Mouse (Mus musculus) left cerebral cortex, postnatal 25 days (tissue): ENCODE measurements at regions not wholly inside any gene's neighbourhood (a gene's known extent, or its start where the extent isn't known, plus 50 kb on each side); places are given as distances from the start of the nearest gene placed in this dataset.
A peak's percentile ranks its signal among the peaks of the same experiment; 100 is the strongest.
"Not testable (repeated sequence)": the region's sequence is repeated elsewhere in the genome, so short reads cannot be mapped to it uniquely, and the experiment has no call there.

Experiments
- DNase-seq, 2 experiments: peaks; one replicate each; pipeline ENCODE4 v3.0.0; 2022; ENCODE audit warnings: low spot score in 2 of 2, mixed read lengths in 1 of 2
- intact Hi-C: fragments of 180-260 bp; cut with DNase I; formaldehyde crosslinking; loops from one replicate; pipeline ENCODE4 v1.15.1; 2025

- DNase-seq: no peak
- intact Hi-C loops: no loop called here
These were observed 790.5 kb upstream of the Cdh8 start for GRCm38 (mm10) chr8:100206557-100207349.

DNA sequence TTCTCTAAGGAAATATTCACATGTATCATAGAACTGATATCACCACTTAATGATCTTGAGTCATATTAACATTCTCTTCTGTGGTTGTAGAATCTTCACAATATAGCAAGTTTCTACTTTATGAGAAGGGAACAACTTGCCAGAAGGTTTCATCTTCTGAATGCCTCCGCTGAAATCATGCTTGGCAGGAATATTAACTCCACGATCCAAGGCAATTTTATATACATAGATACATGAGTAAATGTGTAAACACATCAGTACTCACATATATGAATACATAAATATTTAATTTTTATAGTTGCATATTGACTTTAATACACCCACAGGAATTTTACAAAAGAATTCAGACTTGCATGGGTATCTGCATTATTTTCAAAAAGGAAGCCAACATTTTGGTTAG is 777.0 kb upstream of the Cdh8 start:
- intact Hi-C loops: no loop called here

DNA sequence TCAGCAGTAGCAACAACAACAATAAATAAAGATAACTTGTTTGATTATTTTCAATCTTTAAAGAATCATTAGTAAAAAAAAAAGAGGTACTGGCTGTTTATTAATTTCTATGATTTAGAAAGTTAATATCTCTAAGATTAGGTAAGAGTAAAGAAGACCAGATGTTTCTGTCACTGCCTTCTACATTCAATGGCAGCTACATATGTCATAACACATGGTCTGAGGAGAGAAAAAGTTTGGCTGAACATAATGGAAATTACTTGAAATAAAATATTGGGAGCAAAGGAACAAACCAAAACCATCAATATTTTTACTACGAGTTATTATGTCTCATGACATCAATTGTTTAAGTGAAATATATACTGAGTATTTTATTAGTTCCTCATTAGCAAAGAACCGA is 774.4 kb upstream of the Cdh8 start:
- no peak for DNase-seq
- intact Hi-C loops: no loop called here

More for the DNA sequence above, 777.0 kb upstream of the Cdh8 start:
- no peak for DNase-seq

DNA sequence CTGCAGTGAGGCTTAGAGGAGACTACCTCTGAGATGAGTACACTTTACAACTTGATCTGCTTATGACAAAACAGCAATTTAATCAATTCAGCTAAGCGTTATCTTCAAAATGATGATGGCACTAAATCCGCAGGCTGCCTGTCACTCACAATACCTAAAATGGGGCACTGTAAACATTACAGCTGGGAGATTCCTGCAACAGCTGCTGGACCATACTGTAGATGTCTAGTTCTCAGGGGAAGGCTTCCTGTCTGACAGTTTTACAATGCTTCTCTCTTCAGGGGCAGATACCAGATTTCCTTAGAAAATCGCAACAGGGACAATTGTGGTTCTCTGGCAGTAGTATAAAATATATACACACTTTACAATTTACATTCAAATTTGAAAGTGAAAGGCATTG is 771.7 kb upstream of the Cdh8 start:
- intact Hi-C loops: no loop called here
- no peak for DNase-seq

DNA sequence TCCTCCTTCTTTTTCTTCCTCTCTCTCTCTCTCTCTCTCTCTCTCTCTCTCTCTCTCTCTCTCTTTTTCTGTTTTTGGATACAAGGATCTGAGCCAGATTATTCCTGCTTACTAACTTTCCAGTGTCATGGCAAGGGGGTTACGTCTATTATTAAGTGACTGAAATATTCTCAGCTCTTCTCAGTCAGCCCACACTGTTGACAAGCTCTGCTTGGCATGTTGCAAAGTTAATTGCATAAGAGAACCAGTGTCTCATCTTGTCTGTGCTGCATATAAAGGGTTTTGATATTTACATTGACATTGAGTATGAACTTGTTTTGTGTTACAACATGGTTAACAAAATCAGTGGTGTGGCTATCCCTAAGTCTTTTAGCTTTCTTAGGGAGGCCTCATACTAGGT is 760.2 kb upstream of the Cdh8 start:
- intact Hi-C loops: no loop called here
- no peak for DNase-seq

DNA sequence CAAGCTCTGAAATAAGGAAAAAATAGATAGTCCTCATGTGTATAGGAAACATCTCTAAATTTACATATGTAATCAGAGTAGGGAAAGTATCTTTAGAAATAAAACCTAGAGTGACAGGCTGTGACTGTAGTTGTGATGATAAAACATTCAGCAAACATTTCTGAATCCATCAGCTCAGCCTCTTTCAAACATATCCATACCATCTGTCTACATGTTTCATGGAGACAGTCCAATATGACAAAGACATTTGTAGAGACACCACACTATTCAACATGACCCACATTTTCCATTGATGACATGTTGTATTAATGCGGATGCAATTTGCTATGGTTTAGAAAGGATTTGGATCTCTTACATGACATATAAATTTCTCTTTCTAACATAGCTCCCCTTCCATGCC is 729.1 kb upstream of the Cdh8 start:
- peak in 1 of 2 experiments; percentile 2 for DNase-seq
- intact Hi-C loops: no loop called here

GRCm38 (mm10) chr8:100144124-100144680 is 727.9 kb upstream of the Cdh8 start:
- intact Hi-C loops: no loop called here
- no peak for DNase-seq

- DNase-seq: no peak
- intact Hi-C loops: no loop called here
These were observed 688.4 kb upstream of the Cdh8 start for GRCm38 (mm10) chr8:100104412-100105365.

- DNase-seq: peak in 1 of 2 experiments; percentile 9
- intact Hi-C loops: no loop called here
These were observed 685.7 kb upstream of the Cdh8 start for GRCm38 (mm10) chr8:100101957-100102356.

GRCm38 (mm10) chr8:100072059-100072729 is 655.9 kb upstream of the Cdh8 start:
- no peak for DNase-seq
- intact Hi-C loops: no loop called here

- intact Hi-C loops: no loop called here
- no peak for DNase-seq
These were observed 653.5 kb upstream of the Cdh8 start for GRCm38 (mm10) chr8:100069761-100070160.

GRCm38 (mm10) chr8:100038931-100039330 is 622.7 kb upstream of the Cdh8 start:
- peak; percentile 27 to 84 for DNase-seq
- intact Hi-C loops: no loop called here

DNA sequence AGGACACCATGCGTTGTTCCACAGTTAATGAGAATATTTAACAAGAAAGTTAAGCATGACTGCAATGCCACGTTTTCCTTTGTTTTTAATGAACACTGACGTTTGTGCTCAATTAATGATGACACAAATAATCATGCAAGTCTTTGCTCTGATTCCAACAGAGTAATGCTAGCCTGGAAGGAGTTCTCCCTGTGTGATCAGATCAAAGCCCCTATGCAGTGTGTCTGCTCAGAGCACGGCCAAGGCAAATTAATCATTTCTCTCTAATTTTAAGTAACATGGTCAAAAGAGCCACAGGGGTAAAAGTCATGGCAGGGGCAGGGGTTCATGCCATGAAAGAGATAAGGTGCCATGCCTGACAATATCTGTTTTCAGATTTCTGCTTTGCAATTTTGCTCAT is 618.2 kb upstream of the Cdh8 start:
- intact Hi-C loops: no loop called here
- DNase-seq: no peak

DNA sequence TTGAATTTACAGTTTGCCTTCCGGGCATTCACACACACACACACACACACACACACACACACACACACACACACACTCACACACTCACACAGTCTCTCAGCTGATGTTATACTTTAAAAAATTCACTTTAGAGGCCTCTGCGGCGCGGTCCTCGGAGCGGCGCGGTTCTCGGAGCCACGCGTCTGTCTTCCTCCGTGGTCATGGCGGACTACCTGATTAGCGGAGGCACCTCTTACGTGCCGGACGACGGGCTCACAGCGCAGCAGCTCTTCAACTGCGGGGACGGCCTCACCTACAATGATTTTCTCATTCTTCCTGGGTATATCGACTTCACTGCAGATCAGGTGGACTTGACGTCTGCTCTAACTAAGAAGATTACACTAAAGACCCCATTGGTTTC is 614.1 kb upstream of the Cdh8 start:
- DNase-seq, intact Hi-C loops: not testable (repeated sequence)

DNA sequence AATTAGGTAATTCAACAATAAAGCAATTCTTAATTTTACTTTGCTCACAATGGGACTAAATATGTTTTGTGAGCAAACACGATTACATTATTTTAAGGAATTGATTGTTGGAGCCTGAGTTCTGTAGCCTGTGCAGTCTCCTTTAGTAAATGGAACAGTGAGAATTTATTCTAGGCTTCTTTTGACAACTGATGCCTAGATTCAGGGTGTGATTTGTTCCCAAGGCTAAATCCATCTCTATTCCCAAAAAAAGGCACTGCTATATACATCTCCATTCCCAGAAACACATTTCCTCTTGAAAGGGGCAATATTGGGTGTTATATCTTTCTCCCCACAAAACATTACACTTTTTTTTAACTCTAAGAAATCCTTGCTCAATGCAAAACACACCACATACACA is 599.4 kb upstream of the Cdh8 start:
- intact Hi-C loops: no loop called here
- peak in 1 of 2 experiments; percentile 31 for DNase-seq

DNA sequence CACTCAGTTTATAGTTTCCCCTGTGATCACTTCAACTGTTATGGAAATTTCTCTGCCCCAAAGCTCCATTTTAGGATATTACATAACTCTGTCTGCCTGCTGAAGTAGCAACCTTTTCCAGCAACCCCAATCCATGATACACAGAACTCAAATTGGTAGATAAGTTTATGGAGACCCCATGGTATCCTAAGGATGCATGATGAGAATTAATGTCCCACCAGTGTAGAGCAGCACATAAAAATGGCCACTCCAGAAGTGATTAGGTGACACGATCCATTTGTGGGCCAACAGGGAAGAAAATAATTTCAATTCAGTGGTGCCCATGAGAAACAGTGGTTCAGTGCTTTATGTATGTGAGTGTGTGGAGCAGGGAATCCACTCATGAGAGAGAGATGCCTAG is 583.3 kb upstream of the Cdh8 start:
- no peak for DNase-seq
- intact Hi-C loops: no loop called here

DNA sequence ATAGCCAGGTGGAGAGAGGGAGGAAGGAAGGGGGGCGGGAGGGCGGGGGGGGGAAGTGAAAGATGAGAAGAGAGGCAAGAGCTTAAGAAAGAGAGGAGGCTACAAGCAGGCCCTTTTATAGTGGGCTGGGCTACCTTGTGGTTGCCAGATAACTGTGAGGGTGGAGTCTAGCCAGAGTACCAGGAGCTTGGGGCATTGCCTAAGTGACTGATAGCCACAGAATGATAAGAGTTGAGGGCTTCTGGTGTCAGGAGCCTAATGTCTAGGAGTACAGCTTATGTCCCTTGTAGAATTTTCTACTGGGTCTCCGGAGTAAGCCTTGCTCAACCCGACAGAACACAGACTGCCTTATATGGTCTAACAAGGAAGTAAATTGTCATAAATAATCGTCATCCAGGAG is 567.4 kb upstream of the Cdh8 start:
- intact Hi-C loops: no loop called here
- DNase-seq: no peak

- intact Hi-C loops: no loop called here
These were observed 538.4 kb upstream of the Cdh8 start for GRCm38 (mm10) chr8:99954697-99955096.

DNA sequence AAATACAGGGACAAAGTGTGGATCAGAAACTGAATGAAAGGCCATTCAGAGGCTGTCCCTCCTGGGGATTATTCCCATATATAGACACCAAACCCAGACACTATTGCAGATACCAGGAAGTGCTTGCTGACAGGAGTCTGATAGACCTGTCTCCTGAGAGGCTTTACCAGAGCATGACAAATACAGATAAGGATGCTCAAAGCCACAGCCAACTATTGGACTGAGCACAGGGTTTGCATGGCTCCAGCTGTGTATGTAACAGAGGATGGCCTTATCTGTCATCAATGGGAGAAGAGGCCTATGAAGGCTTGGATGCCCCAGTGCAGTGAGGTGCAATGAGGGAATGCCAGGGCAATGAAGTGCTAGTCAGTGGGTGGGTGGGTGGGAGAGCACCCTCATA is 537.6 kb upstream of the Cdh8 start:
- intact Hi-C loops: no loop called here
- DNase-seq: no peak

More at GRCm38 (mm10) chr8:99954697-99955096, 538.4 kb upstream of the Cdh8 start:
- DNase-seq: no peak

- DNase-seq: no peak
- intact Hi-C loops: no loop called here
These were observed 516.9 kb upstream of the Cdh8 start for GRCm38 (mm10) chr8:99933159-99933558.
